Comparison of ENCODE assay signal across 19 mouse cellular contexts in the genomic region with DNA sequence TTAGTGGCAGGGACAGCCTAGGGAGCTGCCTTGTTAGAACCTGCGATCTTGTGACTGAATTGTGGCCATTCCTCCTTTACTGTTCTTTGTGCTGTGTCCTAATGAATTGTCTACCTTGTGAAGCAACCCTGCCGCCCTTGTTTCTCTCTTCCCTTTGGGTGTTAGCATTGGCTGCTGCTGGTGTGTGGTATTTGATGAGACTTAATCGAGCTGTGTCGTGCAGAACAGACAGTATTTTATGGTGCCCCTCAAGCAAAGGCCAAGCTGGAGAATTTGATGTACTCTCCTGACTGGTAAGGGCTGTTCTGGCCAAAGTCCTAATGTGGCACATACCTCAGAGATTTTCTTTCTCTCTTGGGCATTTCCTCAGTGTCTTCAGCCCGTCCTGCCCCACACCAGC.
"Had no signal": no experiment of that assay in that cellular context is flagged by ENCODE, and none has a peak within 500 bp of the region (broad histone marks: within the 10 kb centered on the region; RNA-seq: fewer than 3 reads in every experiment).

No protein-coding gene starts in this region.

- H3K9me3 ChIP-seq: liver, embryonic 15.5 days; lung, embryonic 15.5 days; midbrain, embryonic 12.5 days; neural tube, embryonic 13.5 days; neural tube, embryonic 15.5 days had no signal

- H3K36me3 ChIP-seq: lung, embryonic 15.5 days; midbrain, embryonic 12.5 days; neural tube, embryonic 13.5 days; neural tube, embryonic 15.5 days had no signal

- H3K4me1 ChIP-seq: midbrain, embryonic 12.5 days; neural tube, embryonic 15.5 days had no signal

- DNase-seq: liver, postnatal 0 days; lung, adult 2 months; lung, postnatal 14 days; lung, postnatal 36 days; midbrain, embryonic 14.5 days; retina, postnatal 1 day; right cerebral cortex, adult 18-20 months; right cerebral cortex, postnatal 4 days; spleen, adult 18-20 months; thymus, adult 2 months; thymus, postnatal 25 days had no signal

- ATAC-seq: liver, postnatal 0 days; lung, postnatal 0 days; midbrain, embryonic 16.5 days had no signal

- H3K4me3 ChIP-seq: liver, embryonic 15.5 days; lung, embryonic 15.5 days; midbrain, embryonic 12.5 days; myocyte; neural tube, embryonic 13.5 days; neural tube, embryonic 15.5 days had no signal

- H3K9ac ChIP-seq: liver, embryonic 15.5 days; liver, postnatal 0 days; lung, embryonic 15.5 days; midbrain, embryonic 12.5 days; neural tube, embryonic 13.5 days; neural tube, embryonic 15.5 days had no signal

- H3K27ac ChIP-seq: liver, embryonic 15.5 days; lung, embryonic 15.5 days; midbrain, embryonic 12.5 days; neural tube, embryonic 13.5 days; neural tube, embryonic 15.5 days had no signal

- H3K4me2 ChIP-seq: liver, embryonic 15.5 days; lung, embryonic 15.5 days; midbrain, embryonic 12.5 days; neural tube, embryonic 13.5 days; neural tube, embryonic 15.5 days had no signal

- H3K27me3 ChIP-seq: liver, embryonic 15.5 days; lung, embryonic 15.5 days; midbrain, embryonic 12.5 days; neural tube, embryonic 13.5 days; neural tube, embryonic 15.5 days had no signal
